Mouse (Mus musculus): ENCODE results near the gene C5ar1. TPM values are rescaled to one million over a fixed set of nuclear protein-coding genes. Genes with fewer than 3 reads are reported as not detected.
"Not testable (repeated sequence)": the region's sequence is repeated elsewhere in the genome, so short reads cannot be mapped to it uniquely, and the experiment has no call there.

The C5ar1 gene
- polyA plus RNA-seq, 1 experiment = 5.3 TPM

GRCm38 (mm10) chr7:16282334-16282733 is 23.0 kb upstream of the C5ar1 start:
- Histone ChIP-seq H3K4me1 (ENCODE audit: control insufficient read depth, insufficient read depth, low read length) (no peaks in the 10 kb centered on the region), H3K27ac (ENCODE audit: insufficient read depth, low read length) (no peak overlapping the region), H3K4me3 (ENCODE audit: insufficient read depth, low read length) (no peak overlapping the region)
- TF ChIP-seq POLR2A (IDR thresholded peaks at IDR 0.05; ENCODE audit: low read depth, low read length) (no peak), CTCF (IDR thresholded peaks at IDR 0.05; ENCODE audit: borderline replicate concordance, insufficient read depth, low read length) (no peak)

- no peak for TF ChIP-seq POLR2A (IDR thresholded peaks at IDR 0.05; ENCODE audit: low read depth, low read length)
- no peak for TF ChIP-seq CTCF (IDR thresholded peaks at IDR 0.05; ENCODE audit: borderline replicate concordance, insufficient read depth, low read length)
- Histone ChIP-seq H3K4me1 (ENCODE audit: control insufficient read depth, insufficient read depth, low read length) (no peaks in the 10 kb centered on the region), H3K27ac (ENCODE audit: insufficient read depth, low read length) (no peak overlapping the region), H3K4me3 (ENCODE audit: insufficient read depth, low read length) (no peak overlapping the region)
Observed at GRCm38 (mm10) chr7:16280721-16281120, 21.4 kb upstream of the C5ar1 start.

GRCm38 (mm10) chr7:16274922-16275890 is 15.9 kb upstream of the C5ar1 start:
- Histone ChIP-seq H3K4me3 (ENCODE audit: insufficient read depth, low read length) (no peak overlapping the region), H3K4me1 (ENCODE audit: control insufficient read depth, insufficient read depth, low read length) (peaks cover 8% of the 10 kb centered on the region; the same call in 1 of the 2 replicates), H3K27ac (ENCODE audit: insufficient read depth, low read length) (no peak overlapping the region)
- TF ChIP-seq CTCF (IDR thresholded peaks at IDR 0.05; ENCODE audit: borderline replicate concordance, insufficient read depth, low read length) (no peak), POLR2A (IDR thresholded peaks at IDR 0.05; ENCODE audit: low read depth, low read length) (no peak)

DNA sequence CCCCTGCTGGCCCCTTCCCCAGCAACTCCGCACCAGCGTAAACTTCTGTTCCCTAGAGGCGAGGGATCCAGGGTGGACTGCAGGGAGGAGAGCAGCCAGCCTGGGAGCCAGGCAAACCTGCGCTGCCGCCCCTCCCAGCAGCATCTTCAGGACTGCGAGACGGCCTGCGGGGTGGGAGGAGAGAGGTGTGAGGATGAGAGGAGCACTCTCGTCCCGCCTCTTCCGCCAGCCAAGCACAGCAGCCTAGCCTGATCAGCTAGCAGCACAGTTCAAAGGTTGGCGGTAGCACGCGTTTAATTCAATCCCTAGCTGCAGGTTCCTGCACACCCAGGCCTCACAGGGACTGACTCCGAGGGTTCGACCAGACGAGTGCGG is 14.4 kb upstream of the C5ar1 start:
- Histone ChIP-seq H3K4me1 (ENCODE audit: control insufficient read depth, insufficient read depth, low read length) (peaks cover 8% of the 10 kb centered on the region; the same call in 1 of the 2 replicates), H3K27ac (ENCODE audit: insufficient read depth, low read length) (peak overlapping the region; percentile 60), H3K4me3 (ENCODE audit: insufficient read depth, low read length) (peak overlapping the region; percentile 55)
- TF ChIP-seq CTCF (IDR thresholded peaks at IDR 0.05; ENCODE audit: borderline replicate concordance, insufficient read depth, low read length) (no peak), POLR2A (IDR thresholded peaks at IDR 0.05; ENCODE audit: low read depth, low read length) (peak; percentile 70)

DNA sequence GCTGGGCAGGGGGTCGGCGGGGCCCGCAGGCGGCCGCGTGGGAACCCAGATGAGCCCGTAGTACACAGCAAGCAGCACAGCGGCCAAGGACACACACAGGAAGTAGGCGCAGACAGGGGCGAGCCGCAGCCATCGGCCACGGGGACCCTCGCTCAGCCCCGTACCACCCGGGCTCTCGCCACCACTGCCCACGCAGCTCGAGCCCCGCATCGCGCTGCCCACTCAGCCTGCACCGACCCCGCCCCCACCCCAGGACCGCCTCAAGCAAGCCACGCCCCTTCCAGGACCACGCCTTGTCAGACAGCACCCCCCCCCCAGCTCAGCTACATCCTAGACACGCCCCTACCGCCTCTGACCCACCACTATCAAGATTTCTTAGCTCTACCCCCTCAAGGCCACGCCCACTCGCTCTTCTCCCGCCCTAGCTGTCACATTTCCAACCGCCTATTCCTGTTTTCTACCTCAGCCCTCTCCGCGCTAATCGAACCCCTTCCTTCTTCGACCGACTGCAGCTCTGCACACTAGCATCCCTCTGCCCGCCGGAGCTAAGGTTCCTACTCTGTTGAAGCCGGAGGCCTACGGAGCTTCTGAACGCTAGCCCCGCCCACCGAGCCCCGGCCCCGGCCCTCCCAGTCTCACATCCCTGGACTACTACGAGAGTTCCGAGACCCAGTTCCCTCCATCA is 13.9 kb upstream of the C5ar1 start, which contains the start of gene Inafm1:
Gene Inafm1, minus strand, starts transcription at position 537 of the 685 bp plus-strand sequence.
- peaks cover 8% of the 10 kb centered on the region; the same call in 1 of the 2 replicates for H3K4me1 ChIP-seq (ENCODE audit: control insufficient read depth, insufficient read depth, low read length)
- H3K27ac ChIP-seq (ENCODE audit: insufficient read depth, low read length) = peak within 1 kb of the TSS; percentile 67
- peak; percentile 57 for TF ChIP-seq POLR2A (IDR thresholded peaks at IDR 0.05; ENCODE audit: low read depth, low read length)
- no peak for TF ChIP-seq CTCF (IDR thresholded peaks at IDR 0.05; ENCODE audit: borderline replicate concordance, insufficient read depth, low read length)
- peak within 1 kb of the TSS; percentile 89 for H3K4me3 ChIP-seq (ENCODE audit: insufficient read depth, low read length)

DNA sequence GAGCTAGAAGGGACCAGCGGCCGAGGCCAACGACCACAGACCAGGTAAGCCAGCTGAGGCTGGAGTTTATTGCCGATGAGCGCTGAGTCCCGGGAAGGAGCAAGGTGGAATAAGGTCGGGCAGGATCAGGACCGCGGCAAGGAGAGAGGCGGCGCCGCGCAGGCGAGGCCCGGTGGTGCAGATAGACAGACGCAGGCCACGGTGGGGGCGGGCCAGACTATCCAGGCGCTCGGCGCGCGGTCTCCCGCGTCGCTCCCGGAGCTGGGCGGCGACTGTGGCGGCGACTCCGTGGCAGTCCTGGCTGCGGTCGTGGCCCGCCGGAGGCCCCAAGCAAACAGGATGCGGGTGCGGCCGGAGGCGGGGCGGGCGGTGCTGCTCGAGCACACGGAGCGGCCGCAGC is 13.3 kb upstream of the C5ar1 start:
- Histone ChIP-seq H3K4me3 (ENCODE audit: insufficient read depth, low read length) (peak overlapping the region; percentile 89), H3K27ac (ENCODE audit: insufficient read depth, low read length) (peak overlapping the region; percentile 67), H3K4me1 (ENCODE audit: control insufficient read depth, insufficient read depth, low read length) (peaks cover 8% of the 10 kb centered on the region; the same call in 1 of the 2 replicates)
- TF ChIP-seq CTCF (IDR thresholded peaks at IDR 0.05; ENCODE audit: borderline replicate concordance, insufficient read depth, low read length) = no peak
- no peak for TF ChIP-seq POLR2A (IDR thresholded peaks at IDR 0.05; ENCODE audit: low read depth, low read length)

- TF ChIP-seq CTCF (IDR thresholded peaks at IDR 0.05; ENCODE audit: borderline replicate concordance, insufficient read depth, low read length) (no peak), POLR2A (IDR thresholded peaks at IDR 0.05; ENCODE audit: low read depth, low read length) (no peak)
- H3K4me1 ChIP-seq (ENCODE audit: control insufficient read depth, insufficient read depth, low read length) = peaks cover 8% of the 10 kb centered on the region; the same call in 1 of the 2 replicates
- no peak overlapping the region for H3K4me3 ChIP-seq (ENCODE audit: insufficient read depth, low read length)
- no peak overlapping the region for H3K27ac ChIP-seq (ENCODE audit: insufficient read depth, low read length)
Observed at GRCm38 (mm10) chr7:16271139-16271538, 11.8 kb upstream of the C5ar1 start.

DNA sequence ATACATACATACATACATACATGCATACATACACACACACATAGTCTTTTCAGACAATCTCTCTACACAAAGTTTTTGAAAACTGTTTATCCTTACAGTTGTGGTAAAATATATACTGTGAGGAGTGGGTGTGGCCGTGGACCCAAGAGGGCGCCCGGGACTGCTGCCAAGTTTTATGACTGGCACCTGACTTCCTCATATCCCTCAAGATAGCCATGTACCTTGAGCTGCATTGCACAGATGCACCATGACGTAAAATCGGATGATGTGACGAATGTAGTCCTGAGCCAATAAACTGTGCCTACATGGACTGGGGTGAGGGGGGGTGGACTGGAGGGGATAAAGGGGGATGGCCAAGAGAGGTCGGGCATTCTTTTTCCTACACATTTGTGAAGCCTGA is 7.3 kb upstream of the C5ar1 start:
- H3K4me1 ChIP-seq (ENCODE audit: control insufficient read depth, insufficient read depth, low read length); H3K4me3 ChIP-seq (ENCODE audit: insufficient read depth, low read length); H3K27ac ChIP-seq (ENCODE audit: insufficient read depth, low read length): not testable (repeated sequence)

- H3K4me3 ChIP-seq (ENCODE audit: insufficient read depth, low read length) = no peak overlapping the region
- 0 out of 2 replicates have a peak, but pooled peaks cover 3% of the 10 kb centered on the region for H3K4me1 ChIP-seq (ENCODE audit: control insufficient read depth, insufficient read depth, low read length)
- no peak overlapping the region for H3K27ac ChIP-seq (ENCODE audit: insufficient read depth, low read length)
- TF ChIP-seq POLR2A (IDR thresholded peaks at IDR 0.05; ENCODE audit: low read depth, low read length) (no peak), CTCF (IDR thresholded peaks at IDR 0.05; ENCODE audit: borderline replicate concordance, insufficient read depth, low read length) (no peak)
Observed at GRCm38 (mm10) chr7:16265856-16266255, 6.5 kb upstream of the C5ar1 start.

GRCm38 (mm10) chr7:16263843-16264242 is 4.5 kb upstream of the C5ar1 start:
- H3K4me3 ChIP-seq (ENCODE audit: insufficient read depth, low read length) = no peak overlapping the region
- TF ChIP-seq CTCF (IDR thresholded peaks at IDR 0.05; ENCODE audit: borderline replicate concordance, insufficient read depth, low read length) (no peak), POLR2A (IDR thresholded peaks at IDR 0.05; ENCODE audit: low read depth, low read length) (no peak)
- no peak overlapping the region for H3K27ac ChIP-seq (ENCODE audit: insufficient read depth, low read length)
- H3K4me1 ChIP-seq (ENCODE audit: control insufficient read depth, insufficient read depth, low read length) = no peaks in the 10 kb centered on the region

Data from embryonic fibroblast, embryonic 13.5 days (primary cell).